Mouse (Mus musculus): ENCODE measurements at regions not wholly inside any gene's neighbourhood (a gene's known extent, or its start where the extent isn't known, plus 50 kb on each side); places are given as distances from the start of the nearest gene placed in this dataset.

- H3K4me3 ChIP-seq (ENCODE audit: low read length): no peak overlapping the region
- H3K36me3 ChIP-seq (ENCODE audit: control insufficient read depth, insufficient read depth, low read length): no peaks in the 10 kb centered on the region
- H3K4me1 ChIP-seq (ENCODE audit: control insufficient read depth, insufficient read depth, low read depth, low read length): peaks cover 17% of the 10 kb centered on the region
- no peak overlapping the region for H3K9ac ChIP-seq (ENCODE audit: low read depth, low read length)
- WGBS: 35% methylated on average over 9 of the region's 9 CpGs
- ATAC-seq: peak; percentile 74
- H3K4me2 ChIP-seq (ENCODE audit: low read length): no peak overlapping the region
- peak overlapping the region; percentile 62 for H3K27ac ChIP-seq (ENCODE audit: low read depth, low read length)
- no peaks in the 10 kb centered on the region for H3K27me3 ChIP-seq (replicated peaks; ENCODE audit: control insufficient read depth, insufficient read depth, low read length)
- H3K9me3 ChIP-seq (ENCODE audit: control insufficient read depth, low read length): no peaks in the 10 kb centered on the region
Measured at GRCm38 (mm10) chr14:76657784-76658610, 101.3 kb upstream of the Serp2 start.

GRCm38 (mm10) chr14:76657375-76657774, 100.7 kb upstream of the Serp2 start:
- Histone ChIP-seq H3K36me3 (ENCODE audit: control insufficient read depth, insufficient read depth, low read length) (no peaks in the 10 kb centered on the region), H3K4me3 (ENCODE audit: low read length) (no peak overlapping the region), H3K27ac (ENCODE audit: low read depth, low read length) (peak overlapping the region; percentile 18), H3K9ac (ENCODE audit: low read depth, low read length) (peak overlapping the region; percentile 1; the same call in 1 of the 2 replicates), H3K9me3 (ENCODE audit: control insufficient read depth, low read length) (no peaks in the 10 kb centered on the region), H3K4me1 (ENCODE audit: control insufficient read depth, insufficient read depth, low read depth, low read length) (peaks cover 20% of the 10 kb centered on the region), H3K27me3 (replicated peaks; ENCODE audit: control insufficient read depth, insufficient read depth, low read length) (no peaks in the 10 kb centered on the region), H3K4me2 (ENCODE audit: low read length) (no peak overlapping the region)
- 13% methylated on average over 7 of the region's 7 CpGs for WGBS
- ATAC-seq: peak; percentile 74

DNA sequence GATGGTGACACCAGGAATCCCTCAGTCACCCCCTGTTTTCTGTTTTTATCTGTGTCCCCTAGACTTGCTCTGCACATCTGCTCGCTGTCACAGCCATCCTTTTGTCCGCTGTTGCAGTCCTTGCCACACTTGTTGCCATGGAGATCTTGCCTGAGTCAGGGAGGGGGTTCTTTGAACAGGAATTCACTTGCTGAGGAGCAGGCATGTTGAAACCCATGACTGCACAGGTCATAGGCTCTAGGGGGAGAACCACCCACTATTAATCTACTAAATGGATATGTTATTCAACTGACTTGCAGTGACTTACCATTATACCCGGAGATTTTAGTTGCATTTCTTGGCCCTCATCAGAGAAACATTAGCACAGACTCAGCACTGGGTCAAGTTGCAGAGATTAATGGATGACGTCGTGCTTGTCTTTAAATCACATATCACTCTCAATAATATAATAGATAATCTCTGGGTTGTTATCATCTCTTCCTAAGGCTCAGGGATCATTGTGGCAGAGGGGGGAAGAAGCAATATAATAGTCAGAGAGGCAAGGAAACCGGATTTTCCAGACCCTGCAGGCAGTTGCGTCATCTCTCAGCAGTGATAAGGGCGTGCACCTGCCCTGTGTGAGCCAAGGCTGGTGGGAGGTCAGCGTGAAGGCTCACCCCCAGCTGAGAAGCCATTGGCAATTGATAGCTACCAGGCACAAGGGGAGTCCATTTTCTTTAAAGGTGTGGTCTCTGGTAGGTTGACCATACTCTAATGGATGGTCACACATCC, 95.9 kb upstream of the Serp2 start:
- Histone ChIP-seq H3K4me2 (ENCODE audit: low read length) (no peak overlapping the region), H3K9ac (ENCODE audit: low read depth, low read length) (no peak overlapping the region), H3K4me1 (ENCODE audit: control insufficient read depth, insufficient read depth, low read depth, low read length) (peaks cover 15% of the 10 kb centered on the region), H3K36me3 (ENCODE audit: control insufficient read depth, insufficient read depth, low read length) (no peaks in the 10 kb centered on the region), H3K27ac (ENCODE audit: low read depth, low read length) (no peak overlapping the region), H3K9me3 (ENCODE audit: control insufficient read depth, low read length) (no peaks in the 10 kb centered on the region), H3K27me3 (replicated peaks; ENCODE audit: control insufficient read depth, insufficient read depth, low read length) (no peaks in the 10 kb centered on the region), H3K4me3 (ENCODE audit: low read length) (no peak overlapping the region)
- ATAC-seq: peak; percentile 84
- WGBS: 43% methylated on average over 9 of the region's 9 CpGs

DNA sequence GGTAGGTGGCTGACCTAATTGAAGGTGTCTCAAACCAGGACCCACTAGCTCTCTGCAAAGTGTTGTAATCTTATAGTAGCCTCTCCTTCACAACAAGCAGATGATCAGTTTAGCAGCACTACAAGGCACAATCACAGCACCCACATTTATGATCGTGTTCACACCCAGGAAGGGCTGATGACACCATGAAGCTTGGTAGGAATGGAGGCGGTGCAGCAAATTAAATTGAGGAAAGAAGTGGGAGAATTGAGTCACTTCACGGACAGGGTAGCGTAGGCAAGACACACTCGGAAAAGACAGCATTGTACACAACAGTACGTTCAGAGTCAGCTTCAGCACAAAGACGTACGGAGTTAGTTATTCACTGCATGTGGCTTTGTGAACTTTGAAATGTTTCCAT, 94.4 kb upstream of the Serp2 start:
- Histone ChIP-seq H3K27me3 (replicated peaks; ENCODE audit: control insufficient read depth, insufficient read depth, low read length) (no peaks in the 10 kb centered on the region), H3K9ac (ENCODE audit: low read depth, low read length) (no peak overlapping the region), H3K4me3 (ENCODE audit: low read length) (no peak overlapping the region), H3K36me3 (ENCODE audit: control insufficient read depth, insufficient read depth, low read length) (no peaks in the 10 kb centered on the region), H3K4me2 (ENCODE audit: low read length) (no peak overlapping the region), H3K27ac (ENCODE audit: low read depth, low read length) (no peak overlapping the region), H3K9me3 (ENCODE audit: control insufficient read depth, low read length) (no peaks in the 10 kb centered on the region), H3K4me1 (ENCODE audit: control insufficient read depth, insufficient read depth, low read depth, low read length) (peaks cover 7% of the 10 kb centered on the region; the same call in 1 of the 2 replicates)
- no peak for ATAC-seq
- 95% methylated on average over 8 of the region's 8 CpGs for WGBS

- no peak overlapping the region for H3K27ac ChIP-seq (ENCODE audit: low read depth, low read length)
- ATAC-seq: no peak
- H3K4me1 ChIP-seq (ENCODE audit: control insufficient read depth, insufficient read depth, low read depth, low read length): peaks cover 7% of the 10 kb centered on the region; the same call in 1 of the 2 replicates
- H3K4me2 ChIP-seq (ENCODE audit: low read length): no peak overlapping the region
- H3K27me3 ChIP-seq (replicated peaks; ENCODE audit: control insufficient read depth, insufficient read depth, low read length): no peaks in the 10 kb centered on the region
- H3K9me3 ChIP-seq (ENCODE audit: control insufficient read depth, low read length): no peaks in the 10 kb centered on the region
- no peak overlapping the region for H3K4me3 ChIP-seq (ENCODE audit: low read length)
- WGBS: 91% methylated on average over 3 of the region's 3 CpGs
- no peak overlapping the region for H3K9ac ChIP-seq (ENCODE audit: low read depth, low read length)
- H3K36me3 ChIP-seq (ENCODE audit: control insufficient read depth, insufficient read depth, low read length): no peaks in the 10 kb centered on the region
Measured at GRCm38 (mm10) chr14:76649927-76650326, 93.2 kb upstream of the Serp2 start.

GRCm38 (mm10) chr14:76644716-76645115, 88.0 kb upstream of the Serp2 start:
- Histone ChIP-seq H3K27me3 (replicated peaks; ENCODE audit: control insufficient read depth, insufficient read depth, low read length) (no peaks in the 10 kb centered on the region), H3K4me2 (ENCODE audit: low read length) (no peak overlapping the region), H3K9ac (ENCODE audit: low read depth, low read length) (no peak overlapping the region), H3K4me1 (ENCODE audit: control insufficient read depth, insufficient read depth, low read depth, low read length) (no peaks in the 10 kb centered on the region), H3K4me3 (ENCODE audit: low read length) (no peak overlapping the region), H3K9me3 (ENCODE audit: control insufficient read depth, low read length) (no peaks in the 10 kb centered on the region), H3K36me3 (ENCODE audit: control insufficient read depth, insufficient read depth, low read length) (no peaks in the 10 kb centered on the region), H3K27ac (ENCODE audit: low read depth, low read length) (no peak overlapping the region)
- ATAC-seq: no peak
- WGBS: 87% methylated on average over 3 of the region's 3 CpGs

GRCm38 (mm10) chr14:76641752-76642529, 85.3 kb upstream of the Serp2 start:
- Histone ChIP-seq H3K36me3 (ENCODE audit: control insufficient read depth, insufficient read depth, low read length) (no peaks in the 10 kb centered on the region), H3K4me2 (ENCODE audit: low read length) (no peak overlapping the region), H3K9ac (ENCODE audit: low read depth, low read length) (no peak overlapping the region), H3K4me3 (ENCODE audit: low read length) (no peak overlapping the region), H3K27me3 (replicated peaks; ENCODE audit: control insufficient read depth, insufficient read depth, low read length) (no peaks in the 10 kb centered on the region), H3K9me3 (ENCODE audit: control insufficient read depth, low read length) (no peaks in the 10 kb centered on the region), H3K27ac (ENCODE audit: low read depth, low read length) (no peak overlapping the region), H3K4me1 (ENCODE audit: control insufficient read depth, insufficient read depth, low read depth, low read length) (no peaks in the 10 kb centered on the region)
- no peak for ATAC-seq
- 94% methylated on average over 4 of the region's 4 CpGs for WGBS

DNA sequence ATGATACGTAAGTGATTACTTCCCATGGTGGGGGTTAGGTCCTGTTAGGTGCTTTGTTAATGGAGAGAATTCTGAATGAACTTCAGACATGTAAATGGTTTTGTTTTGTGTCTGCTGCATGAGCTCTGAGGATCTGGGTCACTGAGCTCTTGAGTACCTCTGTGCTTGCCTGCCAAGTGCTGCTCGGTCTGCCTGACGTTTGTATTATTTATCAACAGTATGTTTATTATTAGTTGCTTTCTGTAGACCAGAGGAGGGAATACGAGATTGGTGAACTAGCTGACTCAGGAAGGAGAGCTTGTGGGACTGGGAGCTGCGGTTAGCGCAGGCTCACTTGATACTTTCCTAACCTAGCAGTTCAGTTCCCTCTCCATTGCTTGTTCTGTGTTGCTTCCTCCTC, 76.5 kb upstream of the Serp2 start:
- no peak overlapping the region for H3K9ac ChIP-seq (ENCODE audit: low read depth, low read length)
- no peak overlapping the region for H3K4me3 ChIP-seq (ENCODE audit: low read length)
- no peak overlapping the region for H3K4me2 ChIP-seq (ENCODE audit: low read length)
- no peaks in the 10 kb centered on the region for H3K36me3 ChIP-seq (ENCODE audit: control insufficient read depth, insufficient read depth, low read length)
- 53% methylated on average over 6 of the region's 6 CpGs for WGBS
- 0 out of 2 replicates have a peak, but pooled peaks cover 6% of the 10 kb centered on the region for H3K4me1 ChIP-seq (ENCODE audit: control insufficient read depth, insufficient read depth, low read depth, low read length)
- ATAC-seq: no peak
- no peak overlapping the region for H3K27ac ChIP-seq (ENCODE audit: low read depth, low read length)
- no peaks in the 10 kb centered on the region for H3K9me3 ChIP-seq (ENCODE audit: control insufficient read depth, low read length)
- no peaks in the 10 kb centered on the region for H3K27me3 ChIP-seq (replicated peaks; ENCODE audit: control insufficient read depth, insufficient read depth, low read length)

- 68% methylated on average over 6 of the region's 6 CpGs for WGBS
Measured at GRCm38 (mm10) chr14:76632763-76633162, 76.1 kb upstream of the Serp2 start.

More at GRCm38 (mm10) chr14:76632763-76633162, 76.1 kb upstream of the Serp2 start:
- Histone ChIP-seq H3K9me3 (ENCODE audit: control insufficient read depth, low read length) (no peaks in the 10 kb centered on the region), H3K4me3 (ENCODE audit: low read length) (no peak overlapping the region), H3K4me2 (ENCODE audit: low read length) (no peak overlapping the region), H3K27me3 (replicated peaks; ENCODE audit: control insufficient read depth, insufficient read depth, low read length) (no peaks in the 10 kb centered on the region), H3K9ac (ENCODE audit: low read depth, low read length) (no peak overlapping the region), H3K27ac (ENCODE audit: low read depth, low read length) (no peak overlapping the region), H3K4me1 (ENCODE audit: control insufficient read depth, insufficient read depth, low read depth, low read length) (0 out of 2 replicates have a peak, but pooled peaks cover 6% of the 10 kb centered on the region), H3K36me3 (ENCODE audit: control insufficient read depth, insufficient read depth, low read length) (no peaks in the 10 kb centered on the region)
- ATAC-seq: no peak

Data from hindbrain, embryonic 16.5 days (tissue).